Mouse (Mus musculus): ENCODE data around the gene Sox5.

- TF ChIP-seq CTCF (IDR thresholded peaks at IDR 0.05; ENCODE audit: extremely low read depth, insufficient read length, insufficient replicate concordance, low read depth, low read length), result no peak
- no peak for TF ChIP-seq POLR2A (IDR thresholded peaks at IDR 0.05; ENCODE audit: low read depth, low read length)
These were observed 407.0 kb downstream of the Sox5 start for GRCm38 (mm10) chr6:144374810-144375209.

All from small intestine, adult 2 months (tissue).